Mouse (Mus musculus) G1E (cell line): ENCODE measurements around the gene Golga4. TPM values are rescaled to one million over a fixed set of nuclear protein-coding genes. Genes with fewer than 3 reads are reported as not detected.

Source experiments
- ATAC-seq: 2 replicates; pipeline ENCODE4 v1.8.0; 2016; ENCODE audit warnings: mild to moderate bottlenecking; ENCODE audit not compliant: insufficient number of reproducible peaks, poor library complexity, low FRiP score, severe bottlenecking; ENCODE audit errors: extremely low read depth
- DNase-seq: peaks from one replicate; pipeline ENCODE4 v3.0.0; 2012; ENCODE audit warnings: low spot score
- H3K27me3 ChIP-seq: 2 replicates; pipeline ENCODE4 v1.6.1; 2012; ENCODE audit warnings: mild to moderate bottlenecking, low read length, inconsistent platforms; ENCODE audit not compliant: insufficient read depth
- H3K36me3 ChIP-seq: replicated peaks from 2 replicates; pipeline ENCODE3; 2012; ENCODE audit warnings: mild to moderate bottlenecking, inconsistent platforms
- H3K4me1 ChIP-seq: 2 replicates; pipeline ENCODE4 v1.6.1; 2012; ENCODE audit warnings: low read depth, low read length, inconsistent platforms, mixed read lengths; ENCODE audit not compliant: insufficient read depth
- H3K4me3 ChIP-seq: 2 replicates; pipeline ENCODE4 v1.5.1; 2012; ENCODE audit warnings: low read depth, mild to moderate bottlenecking, inconsistent platforms, low read length, moderate library complexity, mixed read lengths
- H3K9me3 ChIP-seq: replicated peaks from 2 replicates; pipeline ENCODE4 v1.6.1; 2012; ENCODE audit warnings: inconsistent platforms
- CTCF ChIP-seq: IDR thresholded peaks from 2 replicates; pipeline ENCODE4 v1.5.1; 2012; ENCODE audit warnings: low read depth, low read length, inconsistent platforms, mixed read lengths
- GATA1 ChIP-seq: IDR thresholded peaks from 2 replicates; pipeline ENCODE4 v1.6.1; 2012; ENCODE audit warnings: borderline replicate concordance, low read length, inconsistent platforms, mixed read lengths
- GATA2 ChIP-seq: IDR thresholded peaks from 2 replicates; pipeline ENCODE4 v1.6.1; 2012; ENCODE audit warnings: low read depth, low read length, inconsistent platforms, borderline replicate concordance
- POLR2AphosphoS5 ChIP-seq: IDR thresholded peaks from 2 replicates; pipeline ENCODE4 v1.6.1; 2012; ENCODE audit warnings: low read depth, low read length, inconsistent platforms; ENCODE audit not compliant: insufficient replicate concordance
- TAL1 ChIP-seq: conservative IDR thresholded peaks from 2 replicates; pipeline ENCODE4 v1.6.1; 2012; ENCODE audit warnings: low read depth, low read length, inconsistent platforms, mixed read lengths
- polyA plus RNA-seq: library from polyadenylated mRNA; stranded (reverse); fragments of >175 nt; gene quantifications from 2 replicates; pipeline ENCODE4 v1.2.3, GENCODE M21; 2012
- total RNA-seq, 2 experiments: library from RNA; stranded (forward) in 1 of 2; stranded (reverse) in 1 of 2; fragments of 200-1000 nt in 1 of 2; fragments of >200 nt in 1 of 2; fragmentation: Nextera tagmentation in 1 of 2; gene quantifications; 2 replicates each; pipeline ENCODE4 v1.2.3; 2014 to 2017

Golga4 gene
- total and polyA plus RNA-seq, 3 experiments: 11.1 to 90.9 (median 75.1) TPM

DNA sequence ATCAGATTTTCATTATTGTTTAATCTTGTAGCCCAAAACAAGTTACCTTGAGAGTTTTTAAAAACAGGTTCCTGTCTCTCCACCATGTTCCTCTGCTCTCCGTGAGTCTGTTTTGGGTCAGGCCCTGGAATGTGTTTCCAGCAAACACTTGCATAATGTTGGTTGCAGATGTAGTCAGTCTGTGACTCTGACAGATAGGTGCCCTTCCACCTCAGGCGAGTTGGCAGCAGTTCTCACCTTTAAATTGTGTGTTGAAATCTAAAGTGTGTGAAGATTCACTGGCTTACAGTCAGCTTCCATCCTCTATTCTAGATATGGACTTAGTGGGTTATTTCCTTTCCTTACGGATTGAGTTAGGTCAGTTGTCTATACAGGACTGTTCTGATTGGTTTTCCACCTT is 23.7 kb downstream of the Golga4 start:
- TF ChIP-seq POLR2AphosphoS5 (no peak), GATA2 (no peak), CTCF (no peak), TAL1 (no peak), GATA1 (no peak)
- Histone ChIP-seq H3K27me3 (no peaks in the 10 kb centered on the region), H3K4me3 (no peak overlapping the region), H3K4me1 (no peaks in the 10 kb centered on the region), H3K36me3 (peaks cover 91% of the 10 kb centered on the region), H3K9me3 (no peaks in the 10 kb centered on the region)
- ATAC-seq: no peak
- no peak for DNase-seq

DNA sequence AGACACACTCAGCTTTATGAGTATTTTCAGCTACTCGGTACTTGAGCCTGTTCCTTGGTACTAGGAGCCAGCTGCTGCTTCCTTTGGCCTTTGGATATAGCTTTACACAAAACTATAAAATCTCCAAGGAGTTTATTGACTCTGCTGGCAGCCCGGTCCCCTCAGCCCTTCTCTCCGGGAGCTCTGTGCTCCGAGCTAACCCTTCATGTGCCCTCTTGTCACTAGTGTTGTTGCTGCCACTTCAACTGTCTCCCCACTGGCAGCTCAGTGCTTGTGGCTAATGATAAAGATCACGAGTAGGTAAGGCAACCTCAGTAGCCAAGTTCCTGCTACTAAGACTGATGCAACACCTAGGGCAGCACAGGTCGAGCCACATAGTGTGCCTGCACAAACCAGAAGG is 24.6 kb downstream of the Golga4 start:
- Histone ChIP-seq H3K9me3 (no peaks in the 10 kb centered on the region), H3K4me1 (no peaks in the 10 kb centered on the region), H3K4me3 (no peak overlapping the region), H3K27me3 (no peaks in the 10 kb centered on the region), H3K36me3 (peaks cover 90% of the 10 kb centered on the region)
- no peak for ATAC-seq
- TF ChIP-seq GATA2 (no peak), POLR2AphosphoS5 (no peak), CTCF (no peak), TAL1 (no peak), GATA1 (no peak)
- DNase-seq: no peak

DNA sequence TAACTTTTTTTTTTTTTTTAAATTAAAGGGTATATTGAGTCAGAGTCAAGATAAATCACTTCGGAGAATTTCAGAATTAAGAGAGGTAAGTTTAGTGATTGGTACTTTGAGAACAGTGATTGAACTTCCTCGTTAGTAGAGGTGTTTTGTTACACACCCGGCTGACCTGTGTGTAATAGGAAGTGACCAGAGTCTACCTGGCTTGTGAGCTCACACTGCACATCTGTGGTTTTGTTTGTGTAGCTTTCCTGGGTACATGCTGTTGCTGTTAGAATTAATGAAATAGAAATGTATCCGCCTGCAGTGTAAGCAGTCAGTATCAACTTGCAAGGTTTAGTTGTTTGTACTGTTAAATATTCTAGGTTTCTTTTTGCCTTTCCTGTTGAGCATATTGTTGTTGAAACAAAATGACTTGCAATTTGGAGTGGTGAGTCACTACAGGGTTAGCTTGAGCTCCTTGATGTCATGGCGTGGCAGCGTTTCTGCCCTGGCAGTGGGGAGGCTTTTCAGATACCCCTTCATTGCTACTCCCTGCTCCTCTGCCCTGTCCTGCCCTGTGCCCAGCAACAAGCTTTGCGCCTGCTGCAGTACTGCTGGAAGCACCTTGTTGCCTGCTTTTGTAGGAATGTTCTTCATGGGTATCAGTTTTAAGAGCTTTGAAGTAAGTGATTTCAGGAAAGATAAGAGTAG is 26.6 kb downstream of the Golga4 start:
- H3K27me3 ChIP-seq: no peaks in the 10 kb centered on the region
- no peaks in the 10 kb centered on the region for H3K9me3 ChIP-seq
- no peak overlapping the region for H3K4me3 ChIP-seq
- DNase-seq (no peak), ATAC-seq (no peak)
- H3K36me3 ChIP-seq: peaks cover 90% of the 10 kb centered on the region
- TF ChIP-seq POLR2AphosphoS5: no peak
- TF ChIP-seq CTCF: no peak
- no peak for TF ChIP-seq GATA2
- TF ChIP-seq GATA1: no peak
- TF ChIP-seq TAL1: no peak
- H3K4me1 ChIP-seq: peaks cover 7% of the 10 kb centered on the region

GRCm38 (mm10) chr9:118536946-118537345 is 30.9 kb downstream of the Golga4 start:
- H3K36me3 ChIP-seq: peaks cover 94% of the 10 kb centered on the region
- H3K27me3 ChIP-seq: no peaks in the 10 kb centered on the region
- ATAC-seq (peak; percentile 46), DNase-seq (no peak)
- no peak overlapping the region for H3K4me3 ChIP-seq
- H3K4me1 ChIP-seq: peaks cover 7% of the 10 kb centered on the region
- H3K9me3 ChIP-seq: no peaks in the 10 kb centered on the region
- TF ChIP-seq CTCF (no peak), TAL1 (no peak), GATA1 (no peak)

DNA sequence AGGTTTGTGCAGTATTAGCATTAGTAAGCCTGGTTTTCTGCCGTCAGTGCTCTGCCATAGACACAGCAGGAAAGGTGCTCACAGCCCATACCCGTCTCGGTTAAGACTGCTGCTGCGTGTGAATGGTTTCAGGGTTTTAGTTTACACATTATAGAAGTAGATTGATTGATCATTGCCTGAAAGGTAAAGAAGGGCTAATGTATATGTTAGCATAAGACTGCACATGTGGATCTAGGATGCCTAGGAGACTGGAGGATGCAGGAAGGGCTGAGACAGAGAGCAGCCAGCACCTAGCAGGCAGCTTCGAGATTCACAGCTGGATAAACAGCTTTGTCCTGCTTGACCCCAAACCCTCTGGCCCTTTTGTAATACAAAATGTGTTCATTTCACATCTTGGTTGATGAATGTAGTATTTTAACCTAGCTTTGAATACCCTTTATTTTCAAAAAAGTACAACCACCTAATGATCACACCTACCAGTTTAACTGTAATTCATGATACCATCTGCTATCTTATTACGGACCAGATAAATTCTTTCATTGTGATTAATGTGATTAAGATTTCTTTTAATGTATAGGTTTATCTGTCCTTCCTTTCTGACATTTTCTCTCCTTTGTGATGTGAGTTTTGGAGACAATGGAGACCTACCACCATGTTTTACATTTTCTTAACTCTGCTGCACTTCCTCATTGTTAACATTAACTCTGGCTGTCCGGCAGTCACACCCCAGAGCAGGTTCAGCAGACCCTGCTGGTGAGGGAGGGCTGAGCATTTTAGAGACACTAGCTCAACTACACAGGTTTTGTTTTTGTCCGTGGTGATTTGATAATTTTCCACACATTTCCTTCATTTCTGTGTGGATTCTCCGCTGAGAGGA is 31.6 kb downstream of the Golga4 start:
- Histone ChIP-seq H3K4me3 (no peak overlapping the region), H3K36me3 (peaks cover 95% of the 10 kb centered on the region), H3K27me3 (no peaks in the 10 kb centered on the region), H3K4me1 (peaks cover 7% of the 10 kb centered on the region), H3K9me3 (no peaks in the 10 kb centered on the region)
- TF ChIP-seq TAL1 (no peak), GATA1 (no peak), GATA2 (no peak), CTCF (no peak), POLR2AphosphoS5 (no peak)
- ATAC-seq (no peak), DNase-seq (no peak)

DNA sequence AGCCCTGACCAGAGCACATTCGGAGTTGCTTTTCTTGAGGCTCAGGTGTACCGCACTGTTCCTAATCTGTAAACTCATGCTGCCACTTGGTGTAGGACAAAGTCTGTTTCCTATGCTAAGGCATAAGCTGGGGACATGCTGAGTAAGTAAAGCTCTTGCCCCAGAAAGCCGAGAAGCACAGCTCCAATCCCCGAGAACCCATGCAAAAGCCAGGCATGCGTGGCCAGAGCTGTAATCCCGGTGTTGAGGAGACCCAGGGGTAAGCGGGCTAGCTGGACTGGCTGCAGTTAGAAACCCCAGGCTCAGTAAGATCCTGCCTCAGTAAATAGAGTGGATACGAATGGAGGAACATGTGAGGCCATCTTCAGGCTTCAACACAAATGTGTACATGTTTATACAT is 35.8 kb downstream of the Golga4 start:
- no peaks in the 10 kb centered on the region for H3K9me3 ChIP-seq
- no peak for ATAC-seq
- no peaks in the 10 kb centered on the region for H3K27me3 ChIP-seq
- DNase-seq: no peak
- TF ChIP-seq CTCF: no peak
- no peak for TF ChIP-seq TAL1
- no peak for TF ChIP-seq GATA1
- TF ChIP-seq GATA2: no peak
- no peak for TF ChIP-seq POLR2AphosphoS5
- peaks cover under 1% of the 10 kb centered on the region; the same call in 1 of the 2 replicates for H3K4me1 ChIP-seq
- H3K4me3 ChIP-seq: no peak overlapping the region
- H3K36me3 ChIP-seq: peaks cover 92% of the 10 kb centered on the region
